Mouse (Mus musculus) bone marrow, adult 2 months (tissue): ENCODE measurements at regions not wholly inside any gene's neighbourhood (a gene's known extent, or its start where the extent isn't known, plus 50 kb on each side); places are given as distances from the start of the nearest gene placed in this dataset.

Experiments
- H3K27ac ChIP-seq: fragments of 200-500 bp; 2 replicates; pipeline ENCODE4 v1.5.1; 2012; ENCODE audit warnings: low read depth, mild to moderate bottlenecking, control low read depth, inconsistent platforms, low read length; ENCODE audit not compliant: control insufficient read depth, poor library complexity, insufficient read depth
- H3K4me1 ChIP-seq: fragments of 200-500 bp; 2 replicates; pipeline ENCODE4 v1.6.1; 2011; ENCODE audit warnings: low read length; ENCODE audit not compliant: control insufficient read depth, insufficient read depth
- H3K4me3 ChIP-seq: fragments of 200-500 bp; replicated peaks from 2 replicates; pipeline ENCODE3; 2011; ENCODE audit warnings: mild to moderate bottlenecking, low read depth, low read length, control low read depth; ENCODE audit not compliant: control insufficient read depth
- CTCF ChIP-seq: fragments of 200-500 bp; IDR thresholded peaks from 2 replicates; pipeline ENCODE4 v1.5.1; 2011; ENCODE audit warnings: low read length, control low read depth; ENCODE audit not compliant: control insufficient read depth, insufficient read depth
- POLR2A ChIP-seq: fragments of 200-500 bp; IDR thresholded peaks from 2 replicates; pipeline ENCODE4 v1.6.1; 2011; ENCODE audit warnings: low read depth, mild to moderate bottlenecking, control low read depth, low read length, borderline replicate concordance; ENCODE audit not compliant: control insufficient read depth
- WGBS: fragments of 180-500 bp; shearing (Covaris S2); methylation state at CpG from one replicate; pipeline ENCODE4 v1.1.7; 2018; 5-methylcytosine and 5-hydroxymethylcytosine counted together

- H3K4me3 ChIP-seq = no peak overlapping the region
- WGBS = 73% methylated on average over 3 of the region's 3 CpGs
- TF ChIP-seq CTCF = no peak
- TF ChIP-seq POLR2A = no peak
- no peaks in the 10 kb centered on the region for H3K4me1 ChIP-seq
- H3K27ac ChIP-seq = no peak overlapping the region
These were observed 726.8 kb downstream of the Gm826 start for GRCm38 (mm10) chr2:159607191-159607590.

DNA sequence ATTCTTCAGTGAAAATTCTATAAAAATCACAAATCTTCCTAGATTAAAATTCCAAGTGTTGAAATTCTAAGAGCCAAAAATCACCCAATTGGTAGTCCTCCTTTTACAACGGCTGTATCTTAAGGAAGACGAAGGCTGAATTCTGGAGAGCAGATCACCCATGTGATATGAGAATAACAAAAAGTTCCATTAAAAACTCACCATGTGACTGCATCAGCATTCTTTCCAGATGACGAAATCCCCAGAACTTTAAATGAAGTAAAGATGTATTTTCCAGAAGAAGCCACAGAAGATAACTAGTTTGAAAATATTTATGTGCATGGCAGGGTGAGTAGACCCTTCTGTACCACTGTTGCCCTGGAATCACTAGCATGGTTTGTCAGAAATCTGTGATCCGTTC is 723.5 kb downstream of the Gm826 start:
- no peak for TF ChIP-seq CTCF
- TF ChIP-seq POLR2A = no peak
- Histone ChIP-seq H3K27ac (no peak overlapping the region), H3K4me1 (no peaks in the 10 kb centered on the region), H3K4me3 (no peak overlapping the region)
- WGBS = 72% methylated on average over 4 of the region's 4 CpGs

GRCm38 (mm10) chr2:159616685-159617084 is 717.3 kb downstream of the Gm826 start:
- Histone ChIP-seq H3K4me3 (no peak overlapping the region), H3K27ac (no peak overlapping the region), H3K4me1 (no peaks in the 10 kb centered on the region)
- 64% methylated on average over 4 of the region's 4 CpGs for WGBS
- TF ChIP-seq CTCF (no peak), POLR2A (no peak)

DNA sequence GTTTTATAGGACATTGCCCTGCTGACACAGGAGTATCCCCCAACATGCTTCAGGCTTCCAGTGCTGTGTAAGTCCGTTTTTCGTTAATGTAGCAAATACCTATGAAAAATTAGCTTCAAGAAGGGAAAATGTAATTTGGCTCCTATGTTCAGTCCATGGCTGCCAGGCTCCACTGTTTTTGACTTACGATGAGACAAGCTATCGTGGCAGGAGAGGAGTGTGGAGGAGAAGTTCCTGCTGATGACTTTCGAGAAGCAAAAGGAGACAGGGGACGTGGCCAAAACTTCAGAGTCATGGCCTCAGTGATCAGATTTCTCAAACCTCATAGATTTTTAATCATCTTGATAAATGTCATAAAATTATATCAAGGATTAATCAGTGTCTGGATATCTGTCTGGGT is 712.7 kb downstream of the Gm826 start:
- TF ChIP-seq POLR2A = no peak
- no peak for TF ChIP-seq CTCF
- Histone ChIP-seq H3K4me1 (no peaks in the 10 kb centered on the region), H3K4me3 (no peak overlapping the region), H3K27ac (no peak overlapping the region)
- WGBS = 77% methylated on average over 6 of the region's 6 CpGs

DNA sequence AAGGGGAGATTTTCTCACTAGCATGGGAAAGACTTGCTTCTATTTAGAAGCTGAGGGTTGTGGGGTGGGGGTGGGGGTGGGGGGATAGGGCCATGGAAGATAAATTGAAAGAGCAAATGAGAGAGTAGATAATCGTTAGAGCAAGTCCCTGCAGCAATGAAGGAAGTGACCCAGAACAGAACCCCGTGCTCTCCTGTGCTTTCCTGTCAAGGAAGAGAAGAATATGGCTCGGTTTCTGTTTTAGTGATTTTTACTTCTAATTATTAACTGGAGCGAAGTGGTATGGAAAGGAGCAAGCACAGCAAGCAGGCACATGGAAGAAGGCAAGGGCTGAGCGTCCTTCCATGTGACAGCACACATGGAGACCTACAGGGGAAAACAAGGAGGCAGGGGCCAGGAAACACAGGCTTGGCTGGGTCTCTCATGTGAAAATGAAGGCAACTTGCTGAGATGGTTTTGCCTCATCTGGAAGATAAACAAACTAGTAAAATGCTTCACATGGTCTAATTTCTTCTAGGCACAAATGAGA is 711.8 kb downstream of the Gm826 start:
- 63% methylated on average over 5 of the region's 5 CpGs for WGBS
- no peaks in the 10 kb centered on the region for H3K4me1 ChIP-seq
- H3K4me3 ChIP-seq = no peak overlapping the region
- TF ChIP-seq POLR2A (no peak), CTCF (no peak)
- H3K27ac ChIP-seq = no peak overlapping the region

DNA sequence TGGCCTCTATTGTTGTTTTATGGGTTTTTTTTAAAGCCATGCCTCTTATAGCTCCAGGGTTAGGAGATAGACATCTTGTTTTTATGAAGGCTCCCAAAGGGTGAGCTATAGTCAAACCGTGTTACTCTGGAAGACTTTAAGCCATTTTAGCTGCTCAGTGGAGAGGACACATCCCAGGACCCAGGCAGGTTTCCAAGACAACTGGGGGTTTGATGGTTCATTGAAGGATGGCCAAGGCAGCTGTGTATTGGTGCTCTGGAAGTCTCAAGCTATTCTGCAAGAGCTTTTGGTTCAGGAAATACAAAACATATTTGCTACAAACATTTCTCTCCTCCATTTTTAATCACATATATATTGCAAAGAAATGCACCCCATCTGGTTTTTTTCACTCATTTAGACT is 708.7 kb downstream of the Gm826 start:
- H3K4me1 ChIP-seq = no peaks in the 10 kb centered on the region
- TF ChIP-seq CTCF (no peak), POLR2A (no peak)
- H3K27ac ChIP-seq = no peak overlapping the region
- 54% methylated on average over 1 of the region's 1 CpGs for WGBS
- no peak overlapping the region for H3K4me3 ChIP-seq

- TF ChIP-seq POLR2A = no peak
- TF ChIP-seq CTCF = no peak
- 47% methylated on average over 4 of the region's 4 CpGs for WGBS
- Histone ChIP-seq H3K27ac (no peak overlapping the region), H3K4me3 (no peak overlapping the region), H3K4me1 (no peaks in the 10 kb centered on the region)
These were observed 688.1 kb downstream of the Gm826 start for GRCm38 (mm10) chr2:159645861-159646260.

DNA sequence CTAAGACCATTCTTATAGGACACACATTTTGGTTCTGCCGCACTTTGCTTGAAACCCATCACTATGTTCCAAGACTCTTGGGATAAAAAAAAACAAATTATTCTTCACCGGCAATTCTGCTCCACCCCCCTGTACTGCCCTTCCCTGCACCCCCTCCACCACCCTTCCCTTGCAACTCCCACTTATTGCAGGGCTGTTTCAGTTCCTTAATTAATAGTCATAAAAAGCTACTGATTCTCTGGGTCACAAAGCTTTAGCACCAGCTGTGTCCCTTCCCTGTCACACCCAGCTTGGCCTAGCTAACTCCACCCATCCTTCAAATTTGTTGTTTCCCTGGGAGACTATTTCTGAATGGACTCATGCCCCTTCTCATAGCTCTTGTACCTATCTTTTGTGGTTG is 687.4 kb downstream of the Gm826 start:
- WGBS = 77% methylated on average over 2 of the region's 2 CpGs
- Histone ChIP-seq H3K27ac (no peak overlapping the region), H3K4me1 (no peaks in the 10 kb centered on the region), H3K4me3 (no peak overlapping the region)
- TF ChIP-seq CTCF (no peak), POLR2A (no peak)

DNA sequence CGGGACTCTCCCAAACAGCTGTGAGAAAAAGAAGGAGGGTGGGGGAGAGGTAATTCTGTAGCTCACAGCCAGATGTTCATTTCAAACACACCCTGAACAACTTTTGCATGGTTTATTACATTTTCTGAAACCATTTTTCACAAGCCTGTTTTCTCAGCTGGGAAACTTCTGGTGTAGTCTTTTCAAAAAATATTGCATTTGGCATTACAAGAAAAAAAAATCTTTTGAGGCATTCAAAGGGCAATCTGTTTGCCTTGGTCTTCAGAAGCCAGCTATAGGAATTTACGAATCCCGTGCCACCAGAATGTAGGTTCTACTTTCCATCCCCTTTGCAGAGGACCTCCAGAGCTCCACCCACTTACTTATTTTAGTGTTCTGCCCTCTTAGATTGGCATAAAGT is 681.7 kb downstream of the Gm826 start:
- no peak overlapping the region for H3K27ac ChIP-seq
- TF ChIP-seq POLR2A = no peak
- no peak for TF ChIP-seq CTCF
- no peak overlapping the region for H3K4me3 ChIP-seq
- no peaks in the 10 kb centered on the region for H3K4me1 ChIP-seq
- 71% methylated on average over 3 of the region's 3 CpGs for WGBS
